Mouse (Mus musculus): ENCODE measurements around the gene Dll3.

Gene Dll3

GRCm38 (mm10) chr7:28243943-28244342, 58.1 kb downstream of the Dll3 start:
- peak; percentile 62 for DNase-seq

Measured in heart, adult 11 months (tissue).